Mouse (Mus musculus) bone marrow macrophage, adult 2 months (primary cell): ENCODE results near the gene Pbx1.

Source experiments
- CTCF ChIP-seq: IDR thresholded peaks from 2 replicates; pipeline ENCODE4 v1.5.1; 2012; ENCODE audit warnings: low read depth, mild to moderate bottlenecking, low read length, moderate library complexity
- POLR2A ChIP-seq: IDR thresholded peaks from 2 replicates; pipeline ENCODE4 v1.6.1; 2012; ENCODE audit warnings: mild to moderate bottlenecking, low read depth, low read length, borderline replicate concordance

- TF ChIP-seq CTCF (no peak), POLR2A (no peak)
Observed at GRCm38 (mm10) chr1:168391617-168392499, 40.2 kb downstream of the Pbx1 start.
